Mouse (Mus musculus) liver, adult 2 months (tissue): Measurements from ENCODE around the gene Taok3.

Experiments used
- CTCF ChIP-seq: fragments of 200-500 bp; IDR thresholded peaks from 2 replicates; pipeline ENCODE4 v1.5.1; 2011; ENCODE audit warnings: low read depth, low read length, control low read depth
- POLR2A ChIP-seq: fragments of 200-500 bp; IDR thresholded peaks from 2 replicates; pipeline ENCODE4 v1.6.1; 2011; ENCODE audit warnings: low read length, control low read depth; ENCODE audit not compliant: insufficient read depth; ENCODE audit errors: extremely low read depth

DNA sequence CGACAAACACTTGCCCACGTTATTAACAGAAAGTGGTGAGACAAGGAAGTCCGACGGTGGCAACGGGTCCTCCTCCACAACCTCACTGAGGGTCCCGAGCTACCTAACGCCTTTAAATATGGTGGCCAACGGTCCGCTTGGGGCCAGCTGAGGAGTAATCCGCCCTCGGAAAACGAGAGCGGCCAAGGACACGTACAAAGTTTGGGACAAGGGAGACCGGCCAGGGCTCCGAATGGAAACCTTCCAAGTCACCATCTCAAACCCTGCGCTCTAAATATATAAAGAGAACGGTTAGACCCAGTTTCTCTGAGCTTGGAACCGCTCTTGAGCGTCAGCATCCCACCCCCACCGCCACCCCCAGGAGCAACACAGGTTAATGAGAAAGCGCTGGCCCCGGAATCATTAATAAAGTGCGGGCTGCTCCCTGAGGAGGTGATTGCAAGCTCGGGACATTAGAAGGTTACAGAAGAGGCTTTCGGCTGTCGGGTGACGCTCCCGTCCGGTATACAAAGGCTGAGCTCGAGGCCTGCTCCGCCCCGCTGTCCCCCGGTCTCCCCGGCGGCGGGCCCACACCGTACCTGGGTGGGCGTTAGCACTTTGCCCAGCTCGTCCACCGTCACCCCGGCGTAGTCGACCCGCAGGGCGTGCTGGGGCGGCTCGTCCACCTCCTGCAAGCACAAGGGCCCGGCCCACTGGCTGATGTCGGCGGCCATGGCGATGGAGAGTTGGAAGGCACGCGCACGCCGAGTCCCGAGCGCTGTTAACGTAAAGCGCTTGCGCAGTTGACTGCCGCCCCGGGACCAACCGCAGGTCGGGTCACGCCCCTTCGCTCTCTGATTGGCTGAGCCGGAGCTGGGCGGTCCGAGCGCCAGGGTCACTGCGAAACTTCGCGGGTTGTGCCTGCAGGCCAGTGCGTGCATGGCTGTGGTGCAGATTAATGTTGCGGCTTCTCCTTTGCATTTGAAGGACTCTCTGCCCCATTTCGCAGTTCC, 167.2 kb downstream of the Taok3 start, which contains the start of gene Pebp1:
- TF ChIP-seq CTCF (peak; percentile 28), POLR2A (no peak; the same call in 1 of the 2 replicates)
